Mouse (Mus musculus) right cerebral cortex, postnatal 25 days (tissue): ENCODE data around the gene Pigk.
"Not testable (repeated sequence)": the region's sequence is repeated elsewhere in the genome, so short reads cannot be mapped to it uniquely, and the experiment has no call there.

Experiments used
- DNase-seq: peaks from one replicate; pipeline ENCODE4 v3.0.0; 2022

The Pigk gene

DNA sequence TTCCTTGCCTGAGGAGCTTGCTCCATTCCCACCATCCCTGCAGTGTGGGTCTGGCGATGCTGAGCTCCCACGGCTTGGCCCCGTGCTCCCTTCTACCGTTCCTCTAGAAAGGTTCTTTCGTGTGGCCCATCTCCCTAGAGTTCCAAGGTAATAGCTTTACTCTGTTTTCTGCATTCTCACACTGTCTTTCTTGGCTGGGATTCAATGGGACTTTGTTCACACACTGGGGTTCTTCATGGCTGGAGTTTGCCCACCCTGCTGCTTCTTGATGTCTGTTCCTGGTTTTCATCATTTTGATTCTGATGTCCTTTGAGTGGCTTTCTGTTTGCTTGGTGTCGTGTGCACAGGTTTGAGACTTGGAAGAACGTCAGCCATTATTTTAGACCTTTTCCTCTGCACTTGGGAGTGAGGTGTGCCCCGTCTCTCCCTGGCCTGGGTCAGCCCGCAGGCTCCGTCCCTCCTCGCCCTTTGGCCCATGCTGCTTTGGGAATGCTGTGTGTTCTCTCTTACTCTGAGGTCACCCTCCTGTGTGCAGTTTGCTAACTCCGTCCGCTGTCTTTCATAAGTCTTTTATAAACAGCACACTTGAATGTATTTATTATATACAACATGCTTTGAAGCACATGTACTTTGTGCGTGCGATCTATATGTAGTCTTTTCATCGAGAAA lies 63.1 kb downstream of the Pigk start:
- DNase-seq: no peak

DNA sequence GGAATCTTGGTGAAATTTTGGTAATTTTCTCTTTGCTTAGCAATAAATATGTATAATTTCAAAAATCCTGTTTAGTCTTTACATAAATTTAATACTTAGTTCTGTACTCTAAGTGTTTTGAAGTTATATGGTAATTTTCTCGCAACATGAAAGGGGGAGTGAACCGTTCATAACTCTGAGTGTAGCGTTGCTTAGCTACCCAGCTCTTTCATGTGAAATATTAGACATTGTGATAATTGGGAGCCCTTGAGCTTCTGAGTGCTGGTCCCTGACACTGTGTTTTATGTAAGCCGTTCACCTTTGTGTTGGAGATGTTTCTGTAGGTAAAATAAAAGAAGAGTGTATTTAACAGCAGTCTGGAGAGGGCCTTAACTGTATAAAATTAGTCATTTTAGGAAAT lies 65.9 kb downstream of the Pigk start:
- no peak for DNase-seq

DNA sequence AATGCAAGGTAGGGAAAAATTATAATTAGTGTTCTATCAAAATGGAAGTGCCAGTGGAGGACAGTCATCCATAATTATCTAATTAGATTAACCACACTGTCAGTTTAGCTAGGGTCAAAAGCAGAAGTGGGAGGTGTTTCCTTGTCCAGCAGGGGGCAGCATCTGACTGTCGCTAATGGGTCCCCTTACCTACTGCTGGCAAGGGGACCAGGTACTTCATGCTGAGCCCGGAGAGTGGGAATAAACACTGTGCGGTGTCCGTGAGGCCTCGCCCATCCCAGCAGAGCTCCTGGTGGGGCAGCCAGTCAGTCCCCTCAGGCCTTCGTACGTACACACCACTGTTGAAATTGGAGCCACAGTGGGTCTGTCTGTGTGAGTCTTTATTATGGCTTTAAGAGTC lies 69.9 kb downstream of the Pigk start:
- DNase-seq: peak; percentile 48

DNA sequence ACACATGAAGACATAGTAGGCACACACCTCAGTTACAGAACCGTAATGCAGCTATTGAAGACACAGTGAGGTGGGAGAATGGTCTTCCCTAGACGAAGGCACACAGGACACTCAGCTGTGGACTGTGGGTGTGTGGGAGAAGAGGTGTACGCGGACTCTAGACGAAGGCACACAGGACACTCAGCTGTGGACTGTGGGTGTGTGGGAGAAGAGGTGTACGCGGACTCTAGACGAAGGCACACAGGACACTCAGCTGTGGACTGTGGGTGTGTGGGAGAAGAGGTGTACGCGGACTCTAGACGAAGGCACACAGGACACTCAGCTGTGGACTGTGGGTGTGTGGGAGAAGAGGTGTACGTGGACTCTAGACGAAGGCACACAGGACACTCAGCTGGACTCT lies 70.5 kb downstream of the Pigk start:
- not testable (repeated sequence) for DNase-seq

DNA sequence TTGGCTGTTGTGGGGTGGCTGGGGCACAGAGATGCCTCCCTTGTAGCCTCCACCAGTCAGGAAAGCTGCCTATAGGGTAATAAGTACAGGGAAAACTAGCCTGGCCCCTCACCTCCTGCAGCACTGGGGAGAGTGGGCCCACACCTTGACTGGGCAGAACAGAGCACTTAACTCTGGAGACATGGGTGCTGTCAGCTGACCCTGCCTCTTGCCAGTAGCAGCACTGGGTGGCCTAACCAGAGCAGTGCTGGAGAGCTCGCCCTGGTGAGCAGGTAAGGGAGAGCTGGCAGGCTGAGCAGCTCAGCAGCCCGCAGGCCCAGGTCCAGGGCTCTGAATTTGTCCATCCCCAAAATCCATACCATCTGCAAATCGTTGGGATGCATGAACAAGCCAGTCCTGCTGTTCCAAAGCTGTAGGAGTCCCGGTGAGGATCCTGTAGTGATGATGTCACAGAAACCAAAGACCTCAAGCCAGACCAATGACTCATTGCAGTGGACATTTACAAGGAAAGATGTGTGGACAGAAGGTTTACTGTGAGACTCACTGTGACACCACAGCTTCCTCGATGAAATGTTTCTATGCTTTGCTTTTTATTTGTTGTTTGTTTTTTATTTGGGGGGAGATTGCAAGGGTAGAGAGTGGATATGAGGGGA lies 74.5 kb downstream of the Pigk start:
- DNase-seq: not testable (repeated sequence)

DNA sequence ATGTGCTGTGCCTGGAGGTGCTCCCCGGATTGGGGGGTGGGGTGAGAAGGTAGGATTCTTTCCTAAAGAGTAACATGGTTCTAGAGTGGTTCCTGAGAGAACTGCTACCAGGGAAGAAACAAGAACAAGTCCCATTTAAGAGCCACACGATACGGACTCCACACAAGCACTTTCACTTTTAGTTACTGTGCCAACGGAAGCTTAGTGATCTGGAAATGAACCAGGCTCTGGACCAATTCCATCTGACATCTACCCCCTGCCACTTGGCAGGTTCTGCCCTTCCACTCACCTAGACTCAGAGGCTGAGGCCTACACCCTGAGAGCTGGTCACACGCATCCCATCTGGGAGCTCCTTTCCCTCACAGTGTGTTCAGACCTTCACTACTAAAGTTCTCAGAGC lies 78.7 kb downstream of the Pigk start:
- no peak for DNase-seq

DNA sequence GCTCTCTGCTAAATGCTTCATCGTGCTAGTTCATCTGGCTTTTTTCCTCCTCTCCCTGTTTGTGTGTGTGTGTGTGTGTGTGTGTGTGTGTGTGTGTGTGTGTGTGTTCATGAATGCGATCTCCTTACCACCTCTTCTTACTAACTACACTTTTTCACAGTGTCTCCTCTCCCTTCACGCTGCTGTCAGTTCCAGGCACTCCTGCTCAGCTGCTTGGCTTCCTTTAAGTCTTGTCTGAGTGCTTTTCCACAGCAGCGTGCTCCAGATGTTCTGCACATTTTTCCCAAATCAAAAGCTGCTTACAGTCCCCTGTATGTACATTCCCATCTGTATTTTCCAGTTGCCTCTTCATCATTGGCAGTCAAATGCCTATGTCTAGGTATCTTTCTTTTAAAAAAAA lies 79.1 kb downstream of the Pigk start:
- no peak for DNase-seq

DNA sequence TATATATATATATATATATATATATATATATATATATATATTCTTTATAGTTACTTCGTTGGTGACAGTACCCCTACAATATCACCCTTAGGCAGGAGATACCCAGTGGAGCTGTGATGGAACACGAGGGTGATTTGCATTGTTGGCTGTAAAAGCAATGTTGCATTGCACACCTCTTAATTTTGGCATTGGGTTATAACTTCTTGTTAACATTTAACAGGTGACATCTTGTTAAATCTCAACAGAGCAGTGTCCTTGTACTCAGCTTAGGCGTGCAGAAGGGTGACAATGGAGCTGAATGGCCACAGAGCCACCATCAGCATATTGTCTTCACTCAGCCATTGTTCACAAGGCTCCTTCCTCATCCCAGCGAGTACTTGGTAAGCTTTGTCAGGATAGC lies 82.3 kb downstream of the Pigk start:
- no peak for DNase-seq

DNA sequence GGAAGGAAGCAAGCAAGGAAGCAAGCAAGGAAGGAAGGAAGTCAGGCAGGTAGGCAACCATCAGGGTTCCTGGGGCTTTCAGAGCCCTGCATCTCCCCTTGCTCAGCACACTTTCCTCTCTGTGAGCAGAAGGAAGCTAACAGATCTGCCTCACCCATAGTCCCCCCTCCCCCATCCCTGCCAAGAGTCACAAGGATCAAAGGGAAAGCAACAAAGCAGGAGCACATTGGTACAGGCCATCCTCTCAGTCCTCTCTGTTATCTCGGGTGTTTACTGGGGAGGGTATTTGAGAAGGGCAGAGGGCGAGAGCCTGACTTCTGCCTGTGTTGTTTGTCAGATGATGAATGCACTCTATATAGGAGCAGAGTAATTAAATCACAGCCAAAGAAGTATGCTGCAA lies 83.5 kb downstream of the Pigk start:
- DNase-seq: no peak

DNA sequence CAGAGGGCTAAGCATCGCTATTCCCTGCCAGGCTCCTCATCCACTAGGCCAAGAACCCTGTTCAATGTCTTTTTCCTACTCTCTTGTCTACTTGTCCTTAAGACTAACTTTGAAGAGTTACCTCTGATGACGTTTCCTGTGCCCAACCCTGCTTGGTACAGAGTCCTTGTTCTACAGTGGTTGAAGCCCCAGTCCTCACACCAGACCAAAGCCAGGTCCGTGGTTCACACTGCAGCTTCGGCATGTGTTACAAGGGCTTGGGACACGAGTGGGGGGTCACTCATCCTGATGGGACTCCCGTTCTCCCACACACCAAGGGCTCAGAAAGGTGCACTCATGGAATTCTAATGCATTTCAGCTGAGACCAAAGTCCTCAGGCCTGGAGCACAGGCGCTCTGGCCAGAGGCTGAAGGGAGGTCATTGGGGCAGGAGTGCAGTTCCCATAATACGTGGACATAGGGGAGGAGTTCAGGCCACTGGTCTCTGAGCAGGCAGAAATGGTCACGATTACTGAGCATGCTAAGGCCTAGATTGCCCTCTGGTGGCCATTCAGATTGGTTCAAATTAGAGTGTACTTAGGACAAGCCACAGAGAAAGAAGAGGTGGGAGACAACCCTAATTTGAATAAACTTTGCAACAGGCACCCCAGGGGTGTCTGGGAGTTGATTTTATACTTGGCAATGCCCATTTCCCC lies 86.0 kb downstream of the Pigk start:
- DNase-seq: no peak

DNA sequence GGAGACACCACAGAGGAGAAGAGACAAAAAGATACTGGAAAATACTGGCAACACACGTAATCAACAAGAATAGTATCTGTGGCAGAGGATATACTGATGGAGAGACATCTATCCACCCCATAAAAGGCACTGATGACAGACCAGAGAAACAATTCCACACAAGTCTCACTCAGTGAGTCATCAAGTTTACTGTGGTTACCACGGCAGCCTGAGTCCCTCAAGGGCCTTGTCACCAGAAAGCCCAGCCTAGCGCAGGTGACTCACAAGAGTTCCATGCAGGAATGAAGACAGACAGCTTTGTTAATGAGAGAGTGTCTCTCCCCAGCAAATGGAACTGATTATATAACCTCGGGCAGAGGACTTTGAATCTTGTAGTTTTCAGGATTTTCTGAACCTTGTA lies 100.0 kb downstream of the Pigk start:
- DNase-seq: no peak

DNA sequence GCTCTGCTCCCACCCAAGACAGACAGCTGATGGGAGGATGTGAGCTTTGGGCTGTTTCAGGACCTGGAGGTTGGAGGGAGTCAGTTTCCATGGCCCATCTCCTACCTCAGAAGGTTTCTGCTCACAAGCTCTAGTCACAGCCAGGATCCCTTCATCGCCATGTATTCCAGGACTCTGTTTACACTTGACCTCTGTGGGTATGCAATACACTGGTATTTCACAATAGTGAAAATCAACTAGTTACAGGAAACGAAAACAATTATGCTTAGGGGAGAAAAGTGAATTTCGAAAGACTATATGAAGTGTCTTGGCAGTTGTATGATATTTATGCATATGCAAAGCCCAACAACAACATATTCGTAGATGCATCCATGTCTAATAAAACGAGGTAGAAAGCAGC lies 101.2 kb downstream of the Pigk start:
- DNase-seq: no peak

DNA sequence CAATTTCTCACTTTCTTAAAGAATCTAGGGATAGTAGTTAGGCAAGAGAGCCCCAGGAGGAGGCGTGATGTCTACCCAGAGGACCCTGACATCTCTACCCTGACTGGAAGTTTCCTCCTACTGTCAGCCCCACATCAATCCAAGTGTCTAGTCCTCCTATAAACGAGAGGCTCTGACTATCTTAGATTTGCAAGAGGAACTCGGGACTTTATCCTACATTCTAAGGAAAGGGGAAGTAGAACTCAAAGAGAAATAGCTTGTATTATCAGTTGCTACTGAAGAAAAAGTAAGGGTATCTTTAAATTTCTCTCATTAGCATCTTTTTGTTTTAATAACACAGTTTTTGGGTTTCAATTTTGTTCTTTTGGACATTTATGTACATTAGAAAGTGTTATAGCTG lies 106.5 kb downstream of the Pigk start:
- no peak for DNase-seq

DNA sequence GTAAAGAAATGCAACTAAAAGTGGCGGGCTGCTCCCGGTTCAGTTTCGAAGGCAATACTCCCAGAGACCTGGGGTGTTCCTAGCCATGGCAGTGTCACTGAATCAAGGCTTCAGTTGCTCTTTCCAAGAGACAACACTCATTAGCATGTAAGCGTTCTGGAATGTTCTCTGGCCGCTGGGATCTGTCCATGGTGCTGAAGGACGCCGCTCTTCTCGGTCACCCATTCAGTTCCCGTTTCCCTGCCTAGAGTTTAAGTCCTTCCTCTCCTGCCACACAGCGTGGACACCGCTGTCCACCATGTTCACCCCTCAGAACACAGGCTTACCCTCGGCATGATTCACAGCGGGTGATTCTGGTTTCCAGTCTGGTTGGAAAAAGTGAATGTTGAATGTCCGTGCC lies 107.3 kb downstream of the Pigk start:
- DNase-seq: no peak

DNA sequence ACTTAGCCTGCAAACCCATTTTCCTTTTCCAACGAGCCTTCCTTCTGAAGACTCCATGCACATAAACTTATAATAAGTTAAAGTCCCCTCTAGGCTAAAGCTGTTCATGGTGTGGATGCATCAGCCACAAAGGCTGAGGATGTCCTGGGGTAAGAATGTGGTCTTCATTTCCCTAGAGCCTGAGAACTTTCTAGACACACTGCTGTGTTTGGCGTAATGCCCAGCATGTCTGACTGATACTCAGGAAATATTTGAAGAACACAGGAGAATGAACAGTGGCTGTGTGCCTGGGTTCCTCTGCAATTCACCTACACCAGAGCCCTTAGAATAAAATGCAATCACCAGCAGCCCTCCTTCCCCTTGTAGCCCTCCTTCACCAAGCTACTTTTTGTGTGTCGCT lies 117.5 kb downstream of the Pigk start:
- no peak for DNase-seq

DNA sequence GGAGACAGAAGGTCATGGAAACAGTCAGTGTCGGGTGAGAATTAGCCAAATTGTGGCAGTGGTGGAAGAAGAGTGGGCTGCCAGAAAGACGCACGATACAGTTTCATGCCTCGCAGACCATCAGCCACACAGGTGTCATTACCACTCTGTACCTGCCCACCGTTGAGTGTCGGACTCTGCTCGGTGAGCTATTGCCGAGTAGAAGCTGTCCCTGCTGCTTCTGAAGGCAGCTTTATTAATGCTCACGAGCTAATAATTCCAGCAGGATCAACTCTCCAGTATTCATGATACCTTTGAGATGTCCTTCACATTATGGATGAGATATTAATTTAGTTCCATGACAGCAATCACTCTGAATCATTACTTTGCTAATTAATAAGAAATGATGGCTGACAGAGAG lies 118.1 kb downstream of the Pigk start:
- DNase-seq: no peak

DNA sequence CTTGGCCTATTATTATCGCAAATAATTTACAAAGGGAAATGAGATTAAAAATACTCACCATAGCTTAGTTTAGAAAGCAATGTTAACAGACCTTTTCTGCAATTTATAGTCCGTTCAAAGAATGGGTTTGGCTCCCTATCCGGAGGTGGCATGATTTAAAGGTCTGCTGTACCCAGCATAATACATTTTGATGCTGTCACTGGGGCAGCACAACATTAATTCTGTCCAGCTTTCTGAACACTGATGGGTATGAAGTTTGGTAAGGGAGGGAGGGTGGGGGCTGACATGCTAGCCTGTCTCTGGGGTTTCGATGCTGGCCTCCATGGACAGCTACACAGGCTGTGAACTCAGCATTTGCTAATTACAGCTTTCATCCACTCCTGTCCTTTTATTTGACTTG lies 118.5 kb downstream of the Pigk start:
- DNase-seq: no peak

DNA sequence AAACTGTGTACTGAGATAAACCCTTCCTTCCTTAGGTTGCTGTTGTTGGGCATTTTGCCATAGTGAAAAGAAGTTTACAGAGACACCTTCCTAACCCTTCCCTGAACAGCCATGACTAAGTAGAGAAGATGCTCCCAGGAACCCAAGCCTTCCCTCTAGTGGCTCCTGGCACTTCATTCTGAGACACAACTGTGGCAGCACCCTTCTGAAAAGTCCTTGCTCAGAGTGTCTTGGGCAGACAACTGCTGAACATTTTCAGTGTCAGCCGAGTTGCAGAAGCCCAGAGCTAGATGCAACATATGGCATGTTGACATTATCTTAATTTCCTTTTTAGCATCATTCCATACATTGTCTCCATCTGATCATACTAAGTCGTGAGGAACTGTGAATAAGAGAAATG lies 123.5 kb downstream of the Pigk start:
- no peak for DNase-seq

DNA sequence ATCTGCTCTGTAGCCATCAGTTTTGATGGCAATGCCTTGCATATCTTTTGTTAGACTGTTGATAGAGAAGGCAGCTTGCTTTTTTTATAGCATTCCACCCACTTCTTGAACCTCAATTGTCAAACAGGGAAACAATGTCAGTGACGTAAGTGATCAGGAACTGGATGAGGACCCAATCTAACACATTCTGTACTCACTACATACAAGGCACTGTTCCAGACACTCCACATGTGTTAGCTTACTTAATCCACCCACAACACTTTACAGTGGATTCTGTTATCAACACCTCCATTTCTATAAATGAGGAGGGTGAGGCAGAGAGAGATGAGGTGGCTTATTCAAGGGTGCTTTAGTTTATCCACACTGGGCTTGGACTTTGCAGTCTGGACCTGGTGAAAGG lies 124.0 kb downstream of the Pigk start:
- no peak for DNase-seq

DNA sequence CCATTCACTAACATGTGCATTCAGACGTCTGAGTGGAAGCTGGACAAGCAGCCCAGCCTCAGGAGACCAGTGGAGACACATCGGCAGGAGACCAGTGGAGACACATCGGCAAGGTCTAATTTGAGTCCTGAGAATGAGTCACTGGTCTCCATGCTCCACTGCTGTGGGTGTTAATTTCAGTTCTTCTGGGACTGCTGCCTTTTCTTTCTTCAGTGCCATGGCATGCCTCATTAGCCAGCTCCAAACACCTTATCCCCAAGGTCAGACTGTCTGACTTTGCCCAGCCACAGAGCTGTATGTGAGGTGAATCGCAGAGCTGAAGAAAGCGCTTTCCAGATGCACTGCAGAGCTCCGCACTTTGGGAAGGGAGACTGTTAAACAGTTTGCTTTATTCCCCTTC lies 127.4 kb downstream of the Pigk start:
- no peak for DNase-seq

DNA sequence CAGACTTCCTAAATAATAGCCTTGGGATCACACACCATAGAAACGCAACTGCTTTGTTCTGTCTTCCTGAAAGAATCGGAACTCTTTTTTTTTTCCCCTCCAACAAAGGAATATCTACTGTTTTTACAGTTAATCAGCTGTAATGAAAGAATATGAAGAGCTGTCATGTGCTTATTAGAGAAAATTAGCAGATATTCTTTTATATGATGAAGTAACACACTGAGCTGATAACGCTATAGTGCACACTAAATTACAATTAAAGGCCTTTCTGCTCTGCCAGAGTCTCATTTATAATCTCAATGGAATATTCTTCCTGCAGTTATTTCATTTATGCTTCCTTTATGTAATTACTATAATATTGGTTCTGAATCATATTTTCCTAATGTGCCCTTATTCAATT lies 128.7 kb downstream of the Pigk start:
- DNase-seq: no peak

DNA sequence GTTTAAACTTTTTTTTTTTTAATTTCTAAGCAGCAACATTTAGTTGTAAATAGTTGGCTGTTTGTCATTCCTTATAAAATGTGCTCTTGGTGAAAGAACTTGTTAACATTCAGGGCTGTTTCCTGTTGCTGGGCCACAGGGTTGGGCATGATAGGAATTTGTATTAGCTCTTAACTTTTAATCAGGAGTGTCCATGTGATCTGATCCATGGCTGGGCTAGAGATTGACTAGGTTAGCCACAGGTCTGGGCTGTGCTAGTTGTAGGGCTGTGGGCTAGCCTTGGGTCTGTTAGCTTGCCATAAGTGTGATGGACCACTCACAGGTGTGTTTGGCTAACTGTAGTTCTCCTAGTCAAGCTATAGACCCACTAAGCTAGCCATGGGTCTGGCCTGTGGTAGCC lies 130.0 kb downstream of the Pigk start:
- DNase-seq: no peak

DNA sequence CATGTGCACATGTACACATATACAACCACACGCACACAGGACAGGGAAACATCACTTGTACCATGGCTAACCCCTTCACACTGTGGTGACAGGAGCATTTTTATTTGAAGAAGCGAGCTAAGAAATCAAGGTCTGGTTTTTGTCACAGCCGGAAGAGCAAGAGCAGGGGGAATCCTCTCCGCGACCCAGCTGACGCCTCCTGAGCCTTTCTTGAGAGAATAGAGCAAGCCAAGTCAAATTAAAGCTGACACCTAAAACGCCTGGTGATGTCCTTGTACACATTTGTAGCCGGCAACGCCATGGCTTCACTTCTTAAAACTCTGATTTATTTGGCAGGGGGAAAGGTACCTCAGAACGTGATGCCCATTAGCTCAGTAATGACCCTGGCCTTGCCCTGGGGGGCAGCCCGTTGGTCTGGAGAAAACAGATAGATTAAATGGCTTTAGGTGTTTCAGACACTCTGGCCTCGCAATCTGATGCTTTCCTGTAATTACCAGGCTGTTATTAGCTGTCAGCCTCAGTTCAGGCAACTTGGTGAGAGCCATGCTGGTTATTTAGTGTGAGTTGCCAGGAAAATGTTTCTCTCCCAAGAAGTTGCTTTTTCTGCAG lies 141.2 kb downstream of the Pigk start:
- no peak for DNase-seq

DNA sequence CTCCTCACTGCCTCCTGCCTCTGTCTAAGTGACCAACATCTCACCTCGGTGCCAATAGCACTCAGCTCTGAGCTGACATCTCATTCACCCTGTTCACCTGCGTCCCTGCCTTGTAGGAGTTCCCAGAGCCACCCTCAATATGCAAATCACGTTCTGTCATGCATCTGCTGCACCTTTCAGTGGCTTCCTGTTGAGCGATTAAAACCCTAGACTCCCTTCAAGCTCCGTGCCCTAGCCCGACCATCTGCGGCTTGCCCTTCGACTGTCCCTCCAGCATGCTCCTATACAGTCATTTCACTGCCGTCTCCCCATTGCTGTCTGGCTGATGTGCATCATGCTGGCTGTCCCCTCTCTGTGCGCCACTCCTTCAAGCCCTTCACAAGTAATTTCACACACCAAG lies 142.2 kb downstream of the Pigk start:
- DNase-seq: no peak
